ENCODE assay signal across 19 mouse cellular contexts in the genomic region with DNA sequence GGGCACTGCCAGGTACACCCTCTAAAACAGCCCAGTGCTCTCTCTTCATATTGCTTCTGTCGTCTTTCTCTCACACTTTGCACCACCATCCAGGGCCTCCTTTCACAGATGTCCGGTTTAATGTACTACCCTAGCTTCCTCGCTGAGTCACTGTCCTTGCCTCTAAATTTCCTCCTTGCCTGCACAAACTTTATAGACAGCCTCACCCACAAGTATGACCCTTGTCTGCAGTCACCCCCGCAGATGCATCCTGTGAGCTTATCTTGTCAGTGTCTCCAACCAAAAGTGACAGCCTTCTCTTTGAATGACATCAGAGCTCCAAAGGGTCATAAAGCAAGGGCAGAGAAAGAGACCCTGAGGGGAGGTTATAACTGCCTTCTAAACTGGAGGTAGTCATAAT. TPM values are rescaled to one million over a fixed set of nuclear protein-coding genes. Genes with fewer than 3 reads are reported as not detected.
DNase-seq lines count a peak whose midpoint lies in the region; ATAC-seq lines count a peak whose summit lies in the region.
"Had no signal": no experiment of that assay in that cellular context is flagged by ENCODE, and none has a peak within 500 bp of the region (broad histone marks: within the 10 kb centered on the region; RNA-seq: fewer than 3 reads in every experiment).

No protein-coding gene starts in this region.

- 0 out of 2 replicates have a peak overlapping the region, but pooled peaks have one; percentile 29 for H3K9ac ChIP-seq in hindbrain, embryonic 13.5 days
- no peak overlapping the region for H3K9ac ChIP-seq in hindbrain, embryonic 12.5 days
- H3K9ac ChIP-seq: embryonic facial prominence, embryonic 15.5 days; forebrain, embryonic 15.5 days; heart, embryonic 12.5 days had no signal

- 83% methylated on average over 4 of the region's 4 CpGs for WGBS in hindbrain, embryonic 13.5 days
- WGBS in hindbrain, embryonic 12.5 days = 78% methylated on average over 4 of the region's 4 CpGs
- WGBS in forebrain, embryonic 10.5 days = 82% methylated on average over 4 of the region's 4 CpGs

- ATAC-seq in hindbrain, embryonic 13.5 days (ENCODE audit: low FRiP score) = no peak
- no peak for ATAC-seq in hindbrain, embryonic 12.5 days (ENCODE audit: low FRiP score)
- no peak for ATAC-seq in megakaryocyte, adult 5-6 weeks (ENCODE audit: poor library complexity, severe bottlenecking)
- peak; percentile 12; the same call in 1 of the 2 replicates for ATAC-seq in granulocyte monocyte progenitor cell, adult 5-6 weeks (replicated peaks; ENCODE audit: poor library complexity, severe bottlenecking)
- ATAC-seq: forebrain, embryonic 15.5 days; hindbrain, embryonic 16.5 days; inflammation-experienced regulatory T-cells, adult 6 months had no signal

- peaks cover 10% of the 10 kb centered on the region for H3K4me1 ChIP-seq in hindbrain, embryonic 13.5 days (replicated peaks)
- H3K4me1 ChIP-seq in hindbrain, embryonic 12.5 days = peaks cover 9% of the 10 kb centered on the region
- peaks cover 51% of the 10 kb centered on the region for H3K4me1 ChIP-seq in megakaryocyte, embryonic 14.5 days
- peaks cover 10% of the 10 kb centered on the region for H3K4me1 ChIP-seq in forebrain, embryonic 10.5 days

- H3K4me2 ChIP-seq in hindbrain, embryonic 13.5 days = no peak overlapping the region
- no peak overlapping the region for H3K4me2 ChIP-seq in hindbrain, embryonic 12.5 days (replicated peaks)
- H3K4me2 ChIP-seq: embryonic facial prominence, embryonic 15.5 days; forebrain, embryonic 15.5 days; heart, embryonic 12.5 days had no signal

- no peaks in the 10 kb centered on the region for H3K27me3 ChIP-seq in hindbrain, embryonic 13.5 days
- no peaks in the 10 kb centered on the region; the same call in 1 of the 2 replicates for H3K27me3 ChIP-seq in hindbrain, embryonic 12.5 days
- no peaks in the 10 kb centered on the region for H3K27me3 ChIP-seq in megakaryocyte, embryonic 14.5 days (replicated peaks)
- H3K27me3 ChIP-seq in forebrain, embryonic 10.5 days (ENCODE audit: poor library complexity, severe bottlenecking) = no peaks in the 10 kb centered on the region
- H3K27me3 ChIP-seq: embryonic facial prominence, embryonic 15.5 days; forebrain, embryonic 15.5 days; heart, embryonic 12.5 days had no signal

- no peaks in the 10 kb centered on the region for H3K9me3 ChIP-seq in hindbrain, embryonic 13.5 days
- H3K9me3 ChIP-seq in hindbrain, embryonic 12.5 days (replicated peaks) = no peaks in the 10 kb centered on the region
- no peaks in the 10 kb centered on the region for H3K9me3 ChIP-seq in megakaryocyte, embryonic 14.5 days
- no peaks in the 10 kb centered on the region for H3K9me3 ChIP-seq in forebrain, embryonic 10.5 days
- H3K9me3 ChIP-seq: embryonic facial prominence, embryonic 15.5 days; forebrain, embryonic 15.5 days; heart, embryonic 12.5 days; hindbrain, embryonic 10.5 days had no signal

- no peak overlapping the region for H3K4me3 ChIP-seq in hindbrain, embryonic 13.5 days
- no peak overlapping the region for H3K4me3 ChIP-seq in hindbrain, embryonic 12.5 days
- peak overlapping the region; percentile 11 for H3K4me3 ChIP-seq in megakaryocyte, embryonic 14.5 days (replicated peaks)
- H3K4me3 ChIP-seq in forebrain, embryonic 10.5 days = no peak overlapping the region
- H3K4me3 ChIP-seq: embryonic facial prominence, embryonic 15.5 days; erythroblast, embryonic 14.5 days; forebrain, embryonic 15.5 days; heart, embryonic 12.5 days; hindbrain, embryonic 10.5 days had no signal

- DNase-seq in urinary bladder, postnatal 25 days (ENCODE audit: low spot score) = no peak
- no peak for DNase-seq in forebrain, embryonic 10.5 days (ENCODE audit: extremely low spot score, low spot score)
- DNase-seq: adrenal gland, adult 2 months; cerebellum, adult 2 months; cerebellum, postnatal 10 days; embryo, embryonic 11 days; gastrocnemius, postnatal 36 days had no signal

- H3K27ac ChIP-seq in hindbrain, embryonic 13.5 days = no peak overlapping the region
- H3K27ac ChIP-seq in hindbrain, embryonic 12.5 days = no peak overlapping the region
- no peak overlapping the region for H3K27ac ChIP-seq in forebrain, embryonic 10.5 days
- H3K27ac ChIP-seq: embryonic facial prominence, embryonic 15.5 days; forebrain, embryonic 15.5 days; hindbrain, embryonic 10.5 days had no signal

- H3K36me3 ChIP-seq in hindbrain, embryonic 13.5 days = no peaks in the 10 kb centered on the region
- no peaks in the 10 kb centered on the region for H3K36me3 ChIP-seq in hindbrain, embryonic 12.5 days
- H3K36me3 ChIP-seq in megakaryocyte, embryonic 14.5 days (replicated peaks; ENCODE audit: low read length) = peaks cover 21% of the 10 kb centered on the region
- no peaks in the 10 kb centered on the region for H3K36me3 ChIP-seq in forebrain, embryonic 10.5 days (replicated peaks)
- H3K36me3 ChIP-seq: embryonic facial prominence, embryonic 15.5 days; forebrain, embryonic 15.5 days; heart, embryonic 12.5 days; hindbrain, embryonic 10.5 days had no signal

RNA-seq across cellular contexts. Expression of gene Rsad2, which starts 3.3 kb away (rescaled TPM):
- 0.44 and 0.84 TPM in 2 replicates for polyA plus RNA-seq in hindbrain, embryonic 13.5 days (2015; fragmentation: Nextera tagmentation; extraction: Ambion mirVana)
- 0.60 and 0.70 TPM in 2 replicates for polyA plus RNA-seq in hindbrain, embryonic 12.5 days (2016; fragmentation: Nextera tagmentation; extraction: Ambion mirVana)
- polyA plus RNA-seq in megakaryocyte, embryonic 14.5 days (2012; ENCODE audit: insufficient read depth, low replicate concordance) = 1.4 and 2.5 TPM in 2 replicates
- 7.7 and 9.2 TPM in 2 replicates for total RNA-seq in megakaryocyte, adult 5-6 weeks (2015)
- 9.3 and 10.2 TPM in 2 replicates for total RNA-seq in megakaryocyte, adult 5-6 weeks (2017)
- not detected in 2 replicates for total RNA-seq in granulocyte monocyte progenitor cell, adult 5-6 weeks (2014; fragmentation: Nextera tagmentation)
- 0.78 TPM in 1 of 2 replicates, not detected in the other for total RNA-seq in granulocyte monocyte progenitor cell, adult 5-6 weeks (2017)
- 0.12 and 0.14 TPM in 2 replicates for polyA plus RNA-seq in forebrain, embryonic 10.5 days (2016; fragmentation: Nextera tagmentation; extraction: Ambion mirVana)

RNA-seq across cellular contexts. Expression of gene Cmpk2, which starts 16.1 kb away (rescaled TPM):
- polyA plus RNA-seq in hindbrain, embryonic 13.5 days (2015; fragmentation: Nextera tagmentation; extraction: Ambion mirVana) = 11.4 and 13.2 TPM in 2 replicates
- 7.6 and 8.8 TPM in 2 replicates for polyA plus RNA-seq in hindbrain, embryonic 12.5 days (2016; fragmentation: Nextera tagmentation; extraction: Ambion mirVana)
- polyA plus RNA-seq in megakaryocyte, embryonic 14.5 days (2012; ENCODE audit: insufficient read depth, low replicate concordance) = 0.68 and 0.83 TPM in 2 replicates
- total RNA-seq in megakaryocyte, adult 5-6 weeks (2015) = 88.4 and 109 TPM in 2 replicates
- total RNA-seq in megakaryocyte, adult 5-6 weeks (2017) = 52.7 and 57.5 TPM in 2 replicates
- 12.7 and 31.5 TPM in 2 replicates for total RNA-seq in granulocyte monocyte progenitor cell, adult 5-6 weeks (2014; fragmentation: Nextera tagmentation)
- 8.9 and 12.2 TPM in 2 replicates for total RNA-seq in granulocyte monocyte progenitor cell, adult 5-6 weeks (2017)
- polyA plus RNA-seq in forebrain, embryonic 10.5 days (2016; fragmentation: Nextera tagmentation; extraction: Ambion mirVana) = 4.2 and 4.4 TPM in 2 replicates

RNA-seq across cellular contexts. Expression of gene Rnf144a, which starts 37.9 kb away (rescaled TPM):
- 26.0 and 26.6 TPM in 2 replicates for polyA plus RNA-seq in hindbrain, embryonic 13.5 days (2015; fragmentation: Nextera tagmentation; extraction: Ambion mirVana)
- 40.0 and 43.2 TPM in 2 replicates for polyA plus RNA-seq in hindbrain, embryonic 12.5 days (2016; fragmentation: Nextera tagmentation; extraction: Ambion mirVana)
- polyA plus RNA-seq in megakaryocyte, embryonic 14.5 days (2012; ENCODE audit: insufficient read depth, low replicate concordance) = 0.51 TPM in 1 of 2 replicates, not detected in the other
- total RNA-seq in megakaryocyte, adult 5-6 weeks (2015) = 36.3 and 38.3 TPM in 2 replicates
- 35.8 and 36.1 TPM in 2 replicates for total RNA-seq in megakaryocyte, adult 5-6 weeks (2017)
- 26.1 and 33.5 TPM in 2 replicates for total RNA-seq in granulocyte monocyte progenitor cell, adult 5-6 weeks (2014; fragmentation: Nextera tagmentation)
- total RNA-seq in granulocyte monocyte progenitor cell, adult 5-6 weeks (2017) = 13.5 and 13.6 TPM in 2 replicates
- 40.8 and 41.1 TPM in 2 replicates for polyA plus RNA-seq in forebrain, embryonic 10.5 days (2016; fragmentation: Nextera tagmentation; extraction: Ambion mirVana)
- polyA plus RNA-seq: erythroblast, embryonic 14.5 days had no signal

Comparison
In these comparisons a context has a peak if more than half of its experiments do, and no peak if none do; other contexts are left out.
1. RNA of gene Rnf144a, which starts 37.9 kb away (polyA plus RNA-seq): 40.0 to 43.2 TPM in hindbrain, embryonic 12.5 days, 40.8 to 41.1 TPM in forebrain, embryonic 10.5 days and 26.0 to 26.6 TPM in hindbrain, embryonic 13.5 days; 0.51 TPM in megakaryocyte, embryonic 14.5 days; every median in the first group is over 10 times any median in the second.